Mouse (Mus musculus): Measurements from ENCODE around the gene Gm20425. TPM values are rescaled to one million over a fixed set of nuclear protein-coding genes. Genes with fewer than 3 reads are reported as not detected.

The Gm20425 gene
- polyA plus RNA-seq, 1 experiment from 2014 or later: 7.3 TPM

DNA sequence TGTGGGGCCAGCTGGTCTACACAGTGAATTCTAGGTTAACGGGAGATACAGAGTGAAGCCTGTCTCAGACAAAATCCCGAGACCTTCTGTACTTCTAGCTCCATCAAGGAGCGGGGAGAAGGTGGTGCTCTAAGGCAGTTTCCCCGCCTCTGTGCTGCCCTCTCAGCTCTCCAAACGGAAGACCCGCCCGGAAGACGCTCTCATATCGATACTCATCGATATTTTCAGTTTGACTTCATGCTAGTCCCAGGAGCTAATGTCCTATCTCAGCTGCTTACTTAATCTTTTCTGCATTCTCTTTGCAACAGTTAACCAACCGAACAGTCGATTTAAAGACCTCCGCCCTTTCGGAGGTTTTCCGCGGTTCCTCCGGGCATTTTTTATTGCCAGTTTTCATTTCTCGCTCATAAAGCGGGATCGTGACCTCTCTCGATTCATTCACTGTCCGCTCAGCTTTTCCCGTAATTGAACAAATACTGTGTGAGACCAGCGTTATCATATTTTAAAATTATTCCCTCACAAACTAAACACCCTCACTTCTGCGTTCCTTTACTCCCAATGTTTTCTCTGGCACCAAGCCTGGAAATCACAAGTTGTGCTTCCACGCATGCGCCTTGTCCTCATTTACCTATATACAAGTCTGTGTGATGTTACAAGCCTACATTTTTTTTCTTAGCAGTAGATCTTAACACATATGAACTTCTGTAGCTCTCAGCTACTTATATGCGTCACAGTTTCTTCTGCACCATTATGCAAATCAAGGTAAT lies 17.3 kb downstream of the Gm20425 start:
- H3K36me3 ChIP-seq: no peaks in the 10 kb centered on the region
- no peaks in the 10 kb centered on the region for H3K9me3 ChIP-seq
- WGBS: 71% methylated on average over 28 of the region's 28 CpGs
- ATAC-seq (ENCODE audit: low FRiP score, low read depth): no peak
- 0 out of 2 replicates have a peak overlapping the region, but pooled peaks have one; percentile 3 for H3K4me3 ChIP-seq
- no peak overlapping the region for H3K9ac ChIP-seq
- no peaks in the 10 kb centered on the region for H3K27me3 ChIP-seq (replicated peaks)
- H3K4me2 ChIP-seq (replicated peaks): 0 out of 2 replicates have a peak overlapping the region, but pooled peaks have one; percentile 7
- no peak overlapping the region for H3K27ac ChIP-seq
- peaks cover 9% of the 10 kb centered on the region; the same call in 1 of the 2 replicates for H3K4me1 ChIP-seq

- 26% methylated on average over 6 of the region's 6 CpGs for WGBS
- H3K4me3 ChIP-seq: no peak overlapping the region
- H3K36me3 ChIP-seq: no peaks in the 10 kb centered on the region
- H3K27ac ChIP-seq: no peak overlapping the region
- no peak overlapping the region for H3K4me2 ChIP-seq (replicated peaks)
- peaks cover 9% of the 10 kb centered on the region; the same call in 1 of the 2 replicates for H3K4me1 ChIP-seq
- no peaks in the 10 kb centered on the region for H3K9me3 ChIP-seq
- peak; percentile 91 for ATAC-seq (ENCODE audit: low FRiP score, low read depth)
- H3K9ac ChIP-seq: no peak overlapping the region
- H3K27me3 ChIP-seq (replicated peaks): no peaks in the 10 kb centered on the region
These were observed 21.2 kb downstream of the Gm20425 start for GRCm38 (mm10) chr9:103208802-103209423.

DNA sequence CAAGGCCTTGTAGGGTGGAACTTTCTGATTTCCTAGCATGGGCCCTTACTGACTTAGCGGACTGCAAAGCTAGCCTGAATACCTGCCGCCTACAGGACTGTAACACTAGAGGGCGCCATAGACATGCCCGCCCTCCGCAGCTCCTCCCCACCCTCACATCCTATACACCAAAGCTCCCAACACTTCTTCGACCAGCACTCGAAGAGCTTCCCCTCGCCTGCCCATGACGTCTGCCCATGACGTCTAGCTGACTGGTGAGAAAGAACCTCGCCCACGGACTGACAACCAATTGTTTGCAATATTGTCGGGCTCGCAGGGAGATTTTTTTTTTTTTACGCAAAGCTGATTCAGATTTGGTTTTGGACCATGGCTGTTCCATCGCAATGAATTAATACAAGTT lies 22.3 kb downstream of the Gm20425 start:
- Histone ChIP-seq H3K36me3 (no peaks in the 10 kb centered on the region), H3K27me3 (replicated peaks) (no peaks in the 10 kb centered on the region), H3K27ac (no peak overlapping the region), H3K9ac (no peak overlapping the region), H3K4me3 (no peak overlapping the region), H3K9me3 (no peaks in the 10 kb centered on the region), H3K4me2 (replicated peaks) (peak overlapping the region; percentile 45), H3K4me1 (peaks cover 9% of the 10 kb centered on the region; the same call in 1 of the 2 replicates)
- WGBS: 9% methylated on average over 16 of the region's 16 CpGs
- peak; percentile 71 for ATAC-seq (ENCODE audit: low FRiP score, low read depth)

DNA sequence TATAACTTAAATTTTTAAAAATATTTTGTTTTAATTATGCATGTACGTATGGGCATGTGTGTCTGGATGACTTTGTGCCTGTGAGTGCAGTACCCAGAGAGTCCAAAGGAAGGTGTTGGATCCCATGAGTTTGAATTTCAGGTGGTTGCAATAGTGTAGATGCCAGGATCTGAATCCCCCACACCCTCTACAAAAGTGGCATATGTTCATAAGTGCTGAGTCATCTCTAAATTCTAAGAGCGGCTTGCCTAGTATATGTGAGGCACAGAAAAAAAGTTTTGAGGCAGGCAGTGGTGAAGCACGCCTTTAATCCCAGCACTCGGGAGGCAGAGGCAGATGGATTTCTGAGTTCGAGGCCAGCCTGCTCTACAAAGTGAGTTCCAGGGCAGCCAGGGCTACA lies 24.3 kb downstream of the Gm20425 start:
- no peaks in the 10 kb centered on the region for H3K9me3 ChIP-seq
- 97% methylated on average over 5 of the region's 5 CpGs for WGBS
- no peak overlapping the region for H3K27ac ChIP-seq
- H3K36me3 ChIP-seq: no peaks in the 10 kb centered on the region
- no peak overlapping the region for H3K4me2 ChIP-seq (replicated peaks)
- no peak overlapping the region for H3K9ac ChIP-seq
- H3K4me1 ChIP-seq: peaks cover 12% of the 10 kb centered on the region; the same call in 1 of the 2 replicates
- no peaks in the 10 kb centered on the region for H3K27me3 ChIP-seq (replicated peaks)
- no peak overlapping the region for H3K4me3 ChIP-seq
- ATAC-seq (ENCODE audit: low FRiP score, low read depth): no peak

- ATAC-seq (ENCODE audit: low FRiP score, low read depth): peak; percentile 98
- H3K36me3 ChIP-seq: peaks cover 19% of the 10 kb centered on the region
- H3K9me3 ChIP-seq: no peaks in the 10 kb centered on the region
- WGBS: under 1% methylated on average over 45 of the region's 45 CpGs
- H3K27ac ChIP-seq: no peak within 1 kb of the TSS
- peaks cover 3% of the 10 kb centered on the region; the same call in 1 of the 2 replicates for H3K4me1 ChIP-seq
- peak within 1 kb of the TSS; percentile 79 for H3K4me3 ChIP-seq
- H3K9ac ChIP-seq: peak within 1 kb of the TSS; percentile 81
- H3K4me2 ChIP-seq (replicated peaks): peak within 1 kb of the TSS; percentile 60
- H3K27me3 ChIP-seq (replicated peaks): no peaks in the 10 kb centered on the region
These were observed 28.4 kb downstream of the Gm20425 start, which contains the start of gene Srprb for GRCm38 (mm10) chr9:103201561-103202260. Gene Srprb (minus strand): TSS chr9:103202137.

DNA sequence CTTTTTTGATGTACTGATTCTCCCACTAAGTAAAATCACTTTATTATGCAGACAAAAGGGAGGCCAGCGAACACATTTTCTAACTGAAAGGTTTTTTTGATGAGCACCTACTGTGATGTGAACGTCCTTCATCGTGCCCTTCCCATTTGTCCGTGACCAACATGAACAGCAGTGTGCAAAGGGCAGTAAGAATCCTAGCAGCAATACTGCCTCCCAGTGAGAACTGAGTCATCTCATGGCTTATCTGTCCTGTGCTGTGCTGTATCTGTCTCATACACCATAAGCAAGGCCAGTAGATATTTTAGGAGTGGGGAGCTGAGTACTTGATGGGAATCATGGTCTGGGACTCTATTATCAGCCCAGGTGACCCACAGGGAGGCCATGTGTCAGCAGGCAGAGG lies 41.7 kb downstream of the Gm20425 start:
- no peak overlapping the region for H3K9ac ChIP-seq
- ATAC-seq (ENCODE audit: low FRiP score, low read depth): no peak
- WGBS: 82% methylated on average over 4 of the region's 4 CpGs

GRCm38 (mm10) chr9:103186747-103187146 lies 43.4 kb downstream of the Gm20425 start:
- no peaks in the 10 kb centered on the region for H3K4me1 ChIP-seq
- H3K4me2 ChIP-seq (replicated peaks): no peak overlapping the region
- H3K27me3 ChIP-seq (replicated peaks): no peaks in the 10 kb centered on the region
- no peak overlapping the region for H3K9ac ChIP-seq
- H3K27ac ChIP-seq: no peak overlapping the region
- H3K9me3 ChIP-seq: no peaks in the 10 kb centered on the region
- no peak overlapping the region for H3K4me3 ChIP-seq
- ATAC-seq (ENCODE audit: low FRiP score, low read depth): no peak
- H3K36me3 ChIP-seq: peaks cover 44% of the 10 kb centered on the region
- WGBS: 73% methylated on average over 9 of the region's 9 CpGs

More for the DNA sequence above, 41.7 kb downstream of the Gm20425 start:
- no peaks in the 10 kb centered on the region for H3K4me1 ChIP-seq
- no peak overlapping the region for H3K27ac ChIP-seq
- no peak overlapping the region for H3K4me3 ChIP-seq
- no peak overlapping the region for H3K4me2 ChIP-seq (replicated peaks)
- no peaks in the 10 kb centered on the region for H3K9me3 ChIP-seq
- no peaks in the 10 kb centered on the region for H3K27me3 ChIP-seq (replicated peaks)
- H3K36me3 ChIP-seq: peaks cover 50% of the 10 kb centered on the region

GRCm38 (mm10) chr9:103185946-103186345 lies 44.2 kb downstream of the Gm20425 start:
- Histone ChIP-seq H3K4me3 (no peak overlapping the region), H3K27ac (no peak overlapping the region), H3K27me3 (replicated peaks) (no peaks in the 10 kb centered on the region), H3K4me1 (peaks cover 2% of the 10 kb centered on the region; the same call in 1 of the 2 replicates), H3K9me3 (no peaks in the 10 kb centered on the region), H3K36me3 (peaks cover 43% of the 10 kb centered on the region), H3K4me2 (replicated peaks) (no peak overlapping the region), H3K9ac (no peak overlapping the region)
- 96% methylated on average over 8 of the region's 8 CpGs for WGBS
- ATAC-seq (ENCODE audit: low FRiP score, low read depth): no peak

DNA sequence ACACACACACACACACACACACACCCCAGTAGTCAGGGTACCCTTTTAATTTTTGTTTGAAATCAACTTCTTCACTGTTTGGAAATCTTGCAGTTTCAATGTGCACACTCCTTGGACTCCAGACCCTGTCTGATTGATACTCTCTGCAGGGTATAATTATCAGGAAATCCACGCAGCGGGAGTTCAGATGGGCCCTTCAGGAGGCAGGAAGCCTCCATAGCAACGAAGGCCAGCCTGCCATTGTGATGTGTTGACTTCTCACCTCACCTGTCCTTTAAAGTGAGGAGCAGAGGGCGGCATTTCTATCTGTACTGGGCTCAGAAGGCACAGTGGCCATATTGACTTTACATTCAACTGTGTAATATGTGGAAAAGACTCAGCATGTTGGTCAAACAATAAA lies 45.3 kb downstream of the Gm20425 start:
- Histone ChIP-seq H3K27me3 (replicated peaks) (no peaks in the 10 kb centered on the region), H3K4me1 (peaks cover 13% of the 10 kb centered on the region), H3K27ac (no peak overlapping the region), H3K9me3 (no peaks in the 10 kb centered on the region), H3K4me3 (no peak overlapping the region), H3K4me2 (replicated peaks) (no peak overlapping the region), H3K9ac (no peak overlapping the region), H3K36me3 (peaks cover 32% of the 10 kb centered on the region)
- ATAC-seq (ENCODE audit: low FRiP score, low read depth): no peak
- WGBS: 80% methylated on average over 4 of the region's 4 CpGs

- Histone ChIP-seq H3K9ac (no peak overlapping the region), H3K27me3 (replicated peaks) (no peaks in the 10 kb centered on the region), H3K4me1 (peaks cover 14% of the 10 kb centered on the region), H3K36me3 (peaks cover 17% of the 10 kb centered on the region), H3K4me3 (no peak overlapping the region), H3K4me2 (replicated peaks) (no peak overlapping the region), H3K9me3 (no peaks in the 10 kb centered on the region), H3K27ac (no peak overlapping the region)
- WGBS: 88% methylated on average over 8 of the region's 8 CpGs
- ATAC-seq (ENCODE audit: low FRiP score, low read depth): no peak
These were observed 48.2 kb downstream of the Gm20425 start for GRCm38 (mm10) chr9:103181886-103182285.

GRCm38 (mm10) chr9:103180807-103181565 lies 49.1 kb downstream of the Gm20425 start:
- WGBS: 4% methylated on average over 20 of the region's 20 CpGs
- Histone ChIP-seq H3K9me3 (no peaks in the 10 kb centered on the region), H3K27me3 (replicated peaks) (no peaks in the 10 kb centered on the region), H3K4me3 (peak overlapping the region; percentile 23), H3K4me1 (peaks cover 14% of the 10 kb centered on the region), H3K27ac (no peak overlapping the region), H3K9ac (0 out of 2 replicates have a peak overlapping the region, but pooled peaks have one; percentile 33), H3K36me3 (peaks cover 17% of the 10 kb centered on the region), H3K4me2 (replicated peaks) (peak overlapping the region; percentile 61)
- peak; percentile 81 for ATAC-seq (ENCODE audit: low FRiP score, low read depth)

Data from neural tube, embryonic 12.5 days (tissue).